26 mouse cellular contexts compared by ENCODE assay signal in the genomic region with DNA sequence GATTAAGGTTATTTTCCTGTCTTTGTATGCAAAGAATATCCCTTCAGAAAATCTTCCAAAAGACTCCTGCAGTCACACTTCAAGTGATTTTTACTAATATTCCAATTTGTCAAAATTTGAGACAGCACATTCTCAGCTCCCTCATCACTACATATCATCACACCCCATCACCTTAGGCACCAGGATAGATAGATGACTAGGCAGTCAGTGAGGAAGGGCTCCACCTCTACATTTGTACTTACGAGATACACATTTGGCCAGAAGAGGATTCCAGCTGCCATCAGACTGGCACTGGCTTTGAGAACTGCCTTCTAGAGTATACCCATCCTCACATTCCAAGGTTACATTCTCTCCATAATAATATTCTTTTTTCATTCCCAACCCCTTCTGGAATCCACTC. TPM values are rescaled to one million over a fixed set of nuclear protein-coding genes. Genes with fewer than 3 reads are reported as not detected.
DNase-seq lines count a peak whose midpoint lies in the region; ATAC-seq and TF ChIP-seq lines count a peak whose summit lies in the region.
"Had no signal": no experiment of that assay in that cellular context is flagged by ENCODE, and none has a peak within 500 bp of the region (broad histone marks: within the 10 kb centered on the region; RNA-seq: fewer than 3 reads in every experiment).

No protein-coding gene starts in this region.

- H3K27ac ChIP-seq in MEL (ENCODE audit: control insufficient read depth, low read depth, low read length), result no peak overlapping the region
- peak overlapping the region; percentile 3 for H3K27ac ChIP-seq in liver, embryonic 14.5 days
- no peak overlapping the region for H3K27ac ChIP-seq in midbrain, embryonic 10.5 days (replicated peaks)
- H3K27ac ChIP-seq: gastrocnemius, adult 2 months; heart, adult 2 months; hindbrain, embryonic 13.5 days; midbrain, embryonic 15.5 days; neural tube, embryonic 15.5 days had no signal

- H3K79me2 ChIP-seq in MEL (ENCODE audit: control insufficient read depth, insufficient read depth, low read length, poor library complexity), result no peaks in the 10 kb centered on the region

- H3K9ac ChIP-seq in MEL (ENCODE audit: control insufficient read depth, low read depth, low read length, poor library complexity, severe bottlenecking), result no peak overlapping the region
- no peak overlapping the region for H3K9ac ChIP-seq in liver, embryonic 14.5 days (replicated peaks)
- H3K9ac ChIP-seq: heart, embryonic 12.5 days; hindbrain, embryonic 13.5 days; midbrain, embryonic 15.5 days; neural tube, embryonic 15.5 days had no signal

- peak overlapping the region; percentile 30 for H3K4me2 ChIP-seq in liver, embryonic 14.5 days (ENCODE audit: low read depth)
- H3K4me2 ChIP-seq: heart, embryonic 12.5 days; hindbrain, embryonic 13.5 days; midbrain, embryonic 15.5 days; neural tube, embryonic 15.5 days had no signal

- 27% methylated on average over 1 of the region's 1 CpGs for WGBS in liver, embryonic 14.5 days (ENCODE audit: insufficient replicate concordance)
- 97% methylated on average over 1 of the region's 1 CpGs for WGBS in midbrain, embryonic 10.5 days

- TF ChIP-seq EP300 in MEL (IDR thresholded peaks at IDR 0.05; ENCODE audit: low read depth in 1 of 2, low read length in 2 of 2), result no peak
- peak; percentile 75 for TF ChIP-seq EP300 in liver, embryonic 14.5 days (IDR thresholded peaks at IDR 0.05; ENCODE audit: low read depth)

- TF ChIP-seq RAD21 in MEL (IDR thresholded peaks at IDR 0.05; ENCODE audit: low read depth, low read length), result no peak

- H3K27me3 ChIP-seq in MEL (ENCODE audit: control insufficient read depth in 1 of 2, insufficient read depth in 2 of 2, low read length in 2 of 2), result no peaks in the 10 kb centered on the region
- no peaks in the 10 kb centered on the region for H3K27me3 ChIP-seq in liver, embryonic 14.5 days (ENCODE audit: control insufficient read depth, insufficient read depth, low read length)
- no peaks in the 10 kb centered on the region for H3K27me3 ChIP-seq in midbrain, embryonic 10.5 days (ENCODE audit: low read depth, poor library complexity, severe bottlenecking)
- H3K27me3 ChIP-seq: heart, embryonic 12.5 days; hindbrain, embryonic 13.5 days; megakaryocyte, embryonic 14.5 days; midbrain, embryonic 15.5 days; neural tube, embryonic 15.5 days had no signal

- no peak for TF ChIP-seq POLR2A in MEL (IDR thresholded peaks at IDR 0.05; ENCODE audit: control insufficient read depth in 1 of 2, insufficient read depth in 1 of 2, low read depth in 1 of 2, low read length in 2 of 2, poor library complexity in 1 of 2)

- no peak for DNase-seq in MEL (ENCODE audit: low read depth, low spot score)
- DNase-seq in liver, embryonic 14.5 days (ENCODE audit: low read depth in 3 of 3, low spot score in 3 of 3), result peak in 2 of 3 experiments; percentile 58 to 69
- no peak for DNase-seq in midbrain, embryonic 10.5 days (ENCODE audit: low spot score)
- no peak for DNase-seq in ovary, postnatal 10 days (ENCODE audit: low spot score)
- DNase-seq in retina, embryonic 14.5 days (ENCODE audit: low spot score), result no peak
- DNase-seq: adrenal gland, postnatal 25 days; cerebellum, adult 11-12 months; cerebellum, adult 9-11 months; gastrocnemius, adult 2 months; gastrocnemius, postnatal 36 days; heart, adult 2 months; heart, postnatal 4 days; kidney, adult 11 months; kidney, postnatal 14 days; lung, postnatal 36 days; right cerebral cortex, postnatal 4 days; thymus, postnatal 36 days had no signal

- no peaks in the 10 kb centered on the region for H3K9me3 ChIP-seq in MEL (replicated peaks; ENCODE audit: insufficient read depth, low read length)
- no peaks in the 10 kb centered on the region for H3K9me3 ChIP-seq in liver, embryonic 14.5 days (ENCODE audit: control insufficient read depth, low read length)
- no peaks in the 10 kb centered on the region for H3K9me3 ChIP-seq in midbrain, embryonic 10.5 days (replicated peaks)
- H3K9me3 ChIP-seq: heart, embryonic 12.5 days; hindbrain, embryonic 13.5 days; megakaryocyte, embryonic 14.5 days; midbrain, embryonic 15.5 days; neural tube, embryonic 15.5 days had no signal

- peaks cover 24 to 63% of the 10 kb centered on the region in 2 experiments for H3K36me3 ChIP-seq in MEL (ENCODE audit: control insufficient read depth in 1 of 2, insufficient read depth in 2 of 2, low read length in 2 of 2)
- peaks cover 40% of the 10 kb centered on the region for H3K36me3 ChIP-seq in liver, embryonic 14.5 days (replicated peaks; ENCODE audit: control insufficient read depth, insufficient read depth, low read depth)
- H3K36me3 ChIP-seq in midbrain, embryonic 10.5 days, result peaks cover 58% of the 10 kb centered on the region

- H3K4me1 ChIP-seq in MEL (ENCODE audit: control insufficient read depth in 1 of 2, insufficient read depth in 2 of 2, low read length in 2 of 2), result peaks cover 0 to 9% of the 10 kb centered on the region in 2 experiments; a peak in 2 of 4 replicates
- peaks cover 6 to 17% of the 10 kb centered on the region in 2 experiments for H3K4me1 ChIP-seq in liver, embryonic 14.5 days (replicated peaks; ENCODE audit: control insufficient read depth in 2 of 2, insufficient read depth in 2 of 2, low read length in 1 of 2)
- H3K4me1 ChIP-seq in midbrain, embryonic 10.5 days, result no peaks in the 10 kb centered on the region
- H3K4me1 ChIP-seq: heart, embryonic 12.5 days; hindbrain, embryonic 13.5 days; midbrain, embryonic 15.5 days; neural tube, embryonic 15.5 days had no signal

- no peak overlapping the region for H3K4me3 ChIP-seq in MEL (ENCODE audit: control insufficient read depth in 1 of 2, insufficient read depth in 1 of 2, low read depth in 2 of 2, low read length in 2 of 2)
- H3K4me3 ChIP-seq in liver, embryonic 14.5 days (ENCODE audit: insufficient read depth in 1 of 2, low read depth in 2 of 2, low read length in 2 of 2), result no peak overlapping the region
- no peak overlapping the region for H3K4me3 ChIP-seq in midbrain, embryonic 10.5 days
- H3K4me3 ChIP-seq: gastrocnemius, adult 2 months; heart, adult 2 months; heart, embryonic 12.5 days; hindbrain, embryonic 13.5 days; megakaryocyte, embryonic 14.5 days; midbrain, embryonic 15.5 days; neural tube, embryonic 15.5 days had no signal

- TF ChIP-seq CTCF in MEL (IDR thresholded peaks at IDR 0.05 in 2 of 3, conservative IDR thresholded peaks at IDR 0.05 in 1 of 3; ENCODE audit: control insufficient read depth in 1 of 3, insufficient read depth in 1 of 3, low read depth in 2 of 3, low read length in 3 of 3, poor library complexity in 1 of 3, severe bottlenecking in 1 of 3), result no peak
- no peak for TF ChIP-seq CTCF in liver, embryonic 14.5 days (IDR thresholded peaks at IDR 0.05; ENCODE audit: low read depth)

- peak; percentile 92 for ATAC-seq in erythroid progenitor cell, adult 5-6 weeks (replicated peaks; ENCODE audit: low FRiP score, poor library complexity, severe bottlenecking)
- ATAC-seq in liver, embryonic 14.5 days (ENCODE audit: insufficient read depth), result peak; percentile 90
- peak; percentile 65 for ATAC-seq in megakaryocyte-erythroid progenitor cell, adult 5-6 weeks (replicated peaks; ENCODE audit: low FRiP score, low TSS enrichment, poor library complexity, severe bottlenecking)
- ATAC-seq: CD4-positive, CD25-positive, alpha-beta regulatory T cell, adult 4 months; forebrain, embryonic 14.5 days; midbrain, embryonic 15.5 days had no signal

TF ChIP-seq in MEL, 35 proteins besides CTCF, POLR2A, EP300 and RAD21:
- TF ChIP-seq SMC3 (IDR thresholded peaks at IDR 0.05; ENCODE audit: low read depth, low read length) (no peak), GATA1 (IDR thresholded peaks at IDR 0.05; ENCODE audit: low read depth, low read length) (peak; percentile 27; the same call in 1 of the 2 replicates), USF1 (IDR thresholded peaks at IDR 0.05; ENCODE audit: low read depth, low read length) (no peak)

RNA-seq across cellular contexts. Expression of gene Cr1l, which starts 17.0 kb away (rescaled TPM):
- total RNA-seq in MEL (2012; rRNA removed), result 106 and 116 TPM in 2 replicates
- 100 to 1,000 TPM in 1 of 2 experiments, not detected in 1; 103 TPM for polyA plus RNA-seq in MEL (2012; ENCODE audit: insufficient read depth in 1 of 2, insufficient read length in 2 of 2, low read depth in 1 of 2, low replicate concordance in 2 of 2, missing spikeins in 1 of 2)
- total RNA-seq in erythroid progenitor cell, adult 5-6 weeks (2015; ENCODE audit: low replicate concordance), result 120 and 177 TPM in 2 replicates
- 96.5 and 165 TPM in 2 replicates for total RNA-seq in erythroid progenitor cell, adult 5-6 weeks (2017; ENCODE audit: low replicate concordance)
- 34.4 and 41.4 TPM in 2 replicates for polyA plus RNA-seq in liver, embryonic 14.5 days (2012; rRNA removed)
- 64.2 and 73.4 TPM in 2 replicates for polyA plus RNA-seq in liver, embryonic 14.5 days (2014; fragmentation: Nextera tagmentation; extraction: Ambion mirVana)
- total RNA-seq in megakaryocyte-erythroid progenitor cell, adult 5-6 weeks (2014; fragmentation: Nextera tagmentation), result 63.9 and 94.4 TPM in 2 replicates
- total RNA-seq in megakaryocyte-erythroid progenitor cell, adult 5-6 weeks (2017), result 120 and 155 TPM in 2 replicates
- 46.0 and 50.1 TPM in 2 replicates for polyA plus RNA-seq in midbrain, embryonic 10.5 days (2016; fragmentation: Nextera tagmentation; extraction: Ambion mirVana)

RNA-seq across cellular contexts. Expression of gene Cd46, which starts 22.4 kb away (rescaled TPM):
- total RNA-seq in MEL (2012; rRNA removed), result 0.50 and 0.65 TPM in 2 replicates
- polyA plus RNA-seq in MEL (2012; ENCODE audit: insufficient read depth in 1 of 2, insufficient read length in 2 of 2, low read depth in 1 of 2, low replicate concordance in 2 of 2, missing spikeins in 1 of 2), result 1 to 10 TPM in 1 of 2 experiments, not detected in 1; 1.3 TPM
- 12.3 and 33.1 TPM in 2 replicates for total RNA-seq in erythroid progenitor cell, adult 5-6 weeks (2015; ENCODE audit: low replicate concordance)
- 5.9 and 13.7 TPM in 2 replicates for total RNA-seq in erythroid progenitor cell, adult 5-6 weeks (2017; ENCODE audit: low replicate concordance)
- polyA plus RNA-seq in liver, embryonic 14.5 days (2012; rRNA removed), result 1.2 and 1.5 TPM in 2 replicates
- polyA plus RNA-seq in liver, embryonic 14.5 days (2014; fragmentation: Nextera tagmentation; extraction: Ambion mirVana), result 0.71 and 0.93 TPM in 2 replicates
- total RNA-seq in megakaryocyte-erythroid progenitor cell, adult 5-6 weeks (2014; fragmentation: Nextera tagmentation), result 3.1 and 3.6 TPM in 2 replicates
- total RNA-seq in megakaryocyte-erythroid progenitor cell, adult 5-6 weeks (2017), result 0.56 and 0.88 TPM in 2 replicates
- polyA plus RNA-seq in midbrain, embryonic 10.5 days (2016; fragmentation: Nextera tagmentation; extraction: Ambion mirVana), result 0.63 and 0.91 TPM in 2 replicates

Comparison
In these comparisons a context has a peak if more than half of its experiments do, and no peak if none do; other contexts are left out.
1. DNase-seq: peak in liver, embryonic 14.5 days (2 of 3); none in MEL (single experiment), midbrain, embryonic 10.5 days (single experiment), ovary, postnatal 10 days (single experiment) and retina, embryonic 14.5 days (single experiment).
2. Peak in every context shown above with its lines, with median percentiles within 50 percentile points of each other: ATAC-seq.